Mouse (Mus musculus) splenic B cell, adult 2 months (primary cell): ENCODE data around the gene Hspb7.

Experiments
- DNase-seq: peaks from one replicate; pipeline ENCODE4 v3.0.0-alpha.2; 2011; ENCODE audit warnings: low read depth, low spot score
- H3K27me3 ChIP-seq: 2 replicates; pipeline ENCODE4 v1.6.1; 2012; ENCODE audit warnings: mild to moderate bottlenecking, low read length, moderate library complexity, mixed read lengths; ENCODE audit not compliant: control insufficient read depth, poor library complexity, insufficient read depth, severe bottlenecking
- H3K36me3 ChIP-seq: 2 replicates; pipeline ENCODE4 v1.6.1; 2012; ENCODE audit warnings: mild to moderate bottlenecking, low read length, moderate library complexity, mixed read lengths; ENCODE audit not compliant: control insufficient read depth, poor library complexity, insufficient read depth, severe bottlenecking

Hspb7 gene

DNA sequence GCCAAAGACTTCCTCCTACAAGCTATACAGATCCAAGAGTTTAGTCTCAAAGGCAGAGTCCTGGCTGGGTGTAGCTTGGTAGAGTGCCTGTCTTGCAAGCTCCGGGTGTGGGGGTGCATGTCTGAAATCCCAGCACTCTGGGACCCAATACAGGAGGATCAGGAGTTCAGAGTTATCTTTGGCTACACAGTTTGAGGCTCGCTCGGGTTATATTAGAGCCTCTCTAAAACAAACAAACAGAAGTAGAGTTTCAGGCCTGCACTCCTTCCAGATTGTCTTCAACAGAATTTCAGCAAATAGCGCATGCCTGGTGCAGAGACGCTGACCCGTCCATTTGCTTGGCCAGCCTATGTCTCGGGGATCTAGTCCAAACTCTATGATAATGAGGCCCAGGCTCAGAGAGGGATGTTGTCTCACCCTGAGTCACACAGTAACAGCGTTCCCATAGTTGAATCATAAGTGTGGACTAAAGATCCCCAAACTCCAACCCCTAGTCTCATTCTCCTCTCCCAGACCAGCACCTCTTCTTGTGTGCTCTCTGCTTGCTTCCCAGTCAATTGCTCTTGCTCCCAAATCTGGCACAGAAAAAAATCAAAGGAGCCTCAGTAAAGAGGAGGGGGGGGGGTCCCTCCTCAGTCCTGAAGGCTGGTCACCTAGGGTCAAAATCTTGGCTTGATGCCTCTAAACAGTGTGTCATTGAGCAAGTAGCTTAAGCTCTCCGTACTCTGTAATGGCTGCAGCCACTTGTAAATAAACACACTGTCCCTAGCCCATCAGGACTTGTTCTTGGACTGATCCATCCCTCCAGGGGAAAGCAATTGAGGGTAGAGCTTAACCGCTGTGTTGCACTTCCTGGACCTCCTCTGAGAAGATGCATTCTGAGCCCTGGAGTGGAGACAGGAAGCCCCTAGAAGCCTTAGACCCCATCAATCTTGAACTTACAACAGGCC, 6.5 kb downstream of the Hspb7 start:
- Histone ChIP-seq H3K27me3 (no peaks in the 10 kb centered on the region), H3K36me3 (no peaks in the 10 kb centered on the region)
- no peak for DNase-seq

DNA sequence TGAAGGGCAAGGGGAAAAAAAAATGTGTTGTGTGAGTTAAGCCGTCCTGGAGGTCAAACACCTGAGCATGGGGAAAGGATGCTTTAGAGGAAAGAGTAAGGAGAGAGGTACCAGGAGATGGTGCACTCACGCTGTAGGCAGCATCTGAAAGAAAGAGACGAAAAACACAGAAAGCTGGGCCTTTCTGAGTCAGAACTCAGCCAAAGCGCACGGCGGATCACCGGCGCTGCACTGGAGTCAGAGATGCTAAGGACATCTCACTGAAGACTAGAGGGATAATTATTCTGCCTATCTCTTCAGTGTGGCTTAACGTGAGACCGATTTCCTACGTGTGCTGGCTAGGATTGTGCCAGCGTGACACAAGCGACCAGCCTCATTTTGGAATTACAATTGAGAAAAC, 7.3 kb downstream of the Hspb7 start:
- Histone ChIP-seq H3K36me3 (no peaks in the 10 kb centered on the region), H3K27me3 (no peaks in the 10 kb centered on the region)
- DNase-seq: no peak

DNA sequence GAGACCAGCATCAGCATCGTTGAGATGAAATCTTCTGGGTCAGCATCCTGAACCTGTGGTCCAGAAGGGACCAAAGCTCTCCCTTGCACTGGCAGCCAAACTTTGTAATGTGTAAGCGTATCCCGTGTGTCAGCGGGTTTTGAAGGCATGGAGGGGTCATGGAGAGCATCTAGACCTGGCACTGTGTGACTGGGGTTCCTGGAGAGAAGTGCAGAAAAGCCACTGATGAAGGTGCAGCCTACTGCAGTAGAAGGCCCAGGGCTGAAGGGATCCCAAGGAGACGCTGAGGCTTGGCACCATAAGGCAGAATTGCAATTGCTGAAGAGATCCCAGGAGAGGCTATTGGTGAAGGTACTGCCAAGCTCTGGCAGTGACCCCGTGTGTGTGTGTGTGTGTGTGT, 8.8 kb downstream of the Hspb7 start:
- no peaks in the 10 kb centered on the region for H3K27me3 ChIP-seq
- no peak for DNase-seq
- no peaks in the 10 kb centered on the region for H3K36me3 ChIP-seq

GRCm38 (mm10) chr4:141429847-141430246, 9.3 kb downstream of the Hspb7 start:
- H3K27me3 ChIP-seq: no peaks in the 10 kb centered on the region
- DNase-seq: peak; percentile 33

GRCm38 (mm10) chr4:141430997-141431396, 10.4 kb downstream of the Hspb7 start:
- peak; percentile 80 for DNase-seq
- no peaks in the 10 kb centered on the region for H3K27me3 ChIP-seq
- H3K36me3 ChIP-seq: no peaks in the 10 kb centered on the region

More at GRCm38 (mm10) chr4:141429847-141430246, 9.3 kb downstream of the Hspb7 start:
- H3K36me3 ChIP-seq: no peaks in the 10 kb centered on the region

GRCm38 (mm10) chr4:141432666-141433065, 12.1 kb downstream of the Hspb7 start:
- Histone ChIP-seq H3K27me3 (no peaks in the 10 kb centered on the region), H3K36me3 (no peaks in the 10 kb centered on the region)
- DNase-seq: no peak

- DNase-seq: no peak
- Histone ChIP-seq H3K27me3 (no peaks in the 10 kb centered on the region), H3K36me3 (no peaks in the 10 kb centered on the region)
These were observed 12.6 kb downstream of the Hspb7 start for GRCm38 (mm10) chr4:141433191-141433590.

DNA sequence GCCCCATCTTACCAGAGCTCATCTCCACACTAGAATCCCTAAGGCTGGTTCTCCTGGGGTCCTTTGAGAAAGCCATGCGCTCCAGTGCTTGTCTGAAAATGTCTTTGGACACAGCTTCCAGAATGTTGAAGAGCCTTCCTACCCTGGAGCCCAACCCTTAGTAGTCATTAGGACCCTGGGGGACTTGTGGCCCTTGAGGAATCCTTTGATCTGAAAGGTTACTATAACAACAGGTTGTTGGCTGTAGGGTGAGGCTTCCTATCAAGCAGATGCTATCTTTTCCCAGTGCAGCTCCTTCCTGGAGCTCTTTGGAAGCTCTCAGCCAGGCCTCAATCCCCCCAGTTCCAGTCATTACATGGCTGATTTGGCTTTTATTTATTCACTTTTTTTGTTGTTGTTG, 15.4 kb downstream of the Hspb7 start, which contains the start of gene Srarp:
Gene Srarp, minus strand, starts transcription at position 132 of the 400 bp plus-strand sequence.
- Histone ChIP-seq H3K27me3 (no peaks in the 10 kb centered on the region), H3K36me3 (no peaks in the 10 kb centered on the region)
- no peak for DNase-seq

- H3K36me3 ChIP-seq: no peaks in the 10 kb centered on the region
- no peaks in the 10 kb centered on the region; the same call in 1 of the 2 replicates for H3K27me3 ChIP-seq
- no peak for DNase-seq
These were observed 18.7 kb downstream of the Hspb7 start for GRCm38 (mm10) chr4:141439083-141439803.

DNA sequence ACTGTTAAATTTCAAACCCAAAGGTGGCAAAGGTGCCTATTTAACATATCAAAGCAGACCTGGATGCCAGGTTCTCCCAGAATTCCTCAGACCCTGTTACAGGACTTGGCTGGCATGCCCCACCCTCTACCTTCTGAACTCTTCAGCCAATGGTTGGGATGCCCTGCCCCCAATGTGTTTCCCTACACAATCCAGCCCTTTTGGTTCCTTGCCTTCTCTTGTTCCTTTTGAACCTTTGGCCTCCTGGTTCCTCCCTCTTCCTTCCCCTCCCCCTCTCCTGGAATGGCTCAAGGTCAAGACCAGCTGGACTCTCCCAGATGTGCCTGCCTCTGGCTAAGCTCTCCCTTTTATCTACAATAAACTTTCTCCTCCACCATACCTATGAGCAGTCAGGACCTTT, 20.3 kb downstream of the Hspb7 start:
- no peaks in the 10 kb centered on the region; the same call in 1 of the 2 replicates for H3K27me3 ChIP-seq
- no peaks in the 10 kb centered on the region for H3K36me3 ChIP-seq
- DNase-seq: no peak

DNA sequence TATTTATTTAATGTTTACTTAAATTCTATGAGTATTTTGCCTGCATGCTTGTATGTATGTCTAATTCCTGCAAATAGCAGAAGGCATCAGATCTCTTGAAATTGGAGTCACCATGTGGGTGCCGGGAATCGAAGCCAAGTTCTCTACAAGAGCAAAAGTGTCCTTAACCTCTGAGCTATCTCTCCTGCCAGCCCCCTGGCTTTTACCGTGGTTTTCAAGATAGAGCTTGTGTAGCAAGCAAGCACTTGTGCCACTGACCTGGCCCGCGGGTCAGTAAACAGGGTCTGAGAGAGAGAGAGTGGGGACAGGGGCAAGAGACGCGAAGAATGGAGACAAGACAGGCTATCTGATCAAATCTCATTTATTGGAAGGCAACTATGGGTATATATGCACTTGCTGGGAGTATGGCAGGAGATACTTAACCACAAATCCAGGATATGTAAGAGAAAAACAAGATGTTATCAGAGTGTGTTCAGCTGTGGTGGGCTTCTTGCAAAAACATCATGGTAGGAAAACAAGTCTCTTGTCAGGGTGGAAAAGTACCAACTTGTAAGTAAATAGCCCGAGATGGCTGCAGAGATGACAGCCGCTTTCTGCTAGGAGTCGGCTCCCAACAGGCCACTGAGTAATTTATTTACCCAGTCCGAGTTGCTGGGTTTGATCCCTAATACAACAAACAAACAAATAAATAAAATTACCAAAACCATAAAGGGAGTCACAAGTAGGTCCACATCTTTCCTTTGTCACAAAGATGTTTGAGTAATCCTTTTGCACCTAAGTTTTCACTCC, 23.3 kb downstream of the Hspb7 start:
- no peak for DNase-seq
- H3K36me3 ChIP-seq: no peaks in the 10 kb centered on the region; the same call in 1 of the 2 replicates
- no peaks in the 10 kb centered on the region; the same call in 1 of the 2 replicates for H3K27me3 ChIP-seq

- H3K27me3 ChIP-seq: no peaks in the 10 kb centered on the region; the same call in 1 of the 2 replicates
- peak; percentile 92 for DNase-seq
- no peaks in the 10 kb centered on the region; the same call in 1 of the 2 replicates for H3K36me3 ChIP-seq
These were observed 24.1 kb downstream of the Hspb7 start, which contains the start of gene Zbtb17 for GRCm38 (mm10) chr4:141444451-141445327. Gene Zbtb17 (plus strand): TSS chr4:141444654.

GRCm38 (mm10) chr4:141445328-141445720, 24.7 kb downstream of the Hspb7 start:
- peak; percentile 41 for DNase-seq
- Histone ChIP-seq H3K36me3 (no peaks in the 10 kb centered on the region; the same call in 1 of the 2 replicates), H3K27me3 (no peaks in the 10 kb centered on the region; the same call in 1 of the 2 replicates)
